Mouse (Mus musculus): ENCODE results near the gene Mmp23. TPM values are rescaled to one million over a fixed set of nuclear protein-coding genes. Genes with fewer than 3 reads are reported as not detected.
"Not testable (repeated sequence)": the region's sequence is repeated elsewhere in the genome, so short reads cannot be mapped to it uniquely, and the experiment has no call there.

The Mmp23 gene
- polyA plus RNA-seq, 1 experiment: 0.64 TPM

DNA sequence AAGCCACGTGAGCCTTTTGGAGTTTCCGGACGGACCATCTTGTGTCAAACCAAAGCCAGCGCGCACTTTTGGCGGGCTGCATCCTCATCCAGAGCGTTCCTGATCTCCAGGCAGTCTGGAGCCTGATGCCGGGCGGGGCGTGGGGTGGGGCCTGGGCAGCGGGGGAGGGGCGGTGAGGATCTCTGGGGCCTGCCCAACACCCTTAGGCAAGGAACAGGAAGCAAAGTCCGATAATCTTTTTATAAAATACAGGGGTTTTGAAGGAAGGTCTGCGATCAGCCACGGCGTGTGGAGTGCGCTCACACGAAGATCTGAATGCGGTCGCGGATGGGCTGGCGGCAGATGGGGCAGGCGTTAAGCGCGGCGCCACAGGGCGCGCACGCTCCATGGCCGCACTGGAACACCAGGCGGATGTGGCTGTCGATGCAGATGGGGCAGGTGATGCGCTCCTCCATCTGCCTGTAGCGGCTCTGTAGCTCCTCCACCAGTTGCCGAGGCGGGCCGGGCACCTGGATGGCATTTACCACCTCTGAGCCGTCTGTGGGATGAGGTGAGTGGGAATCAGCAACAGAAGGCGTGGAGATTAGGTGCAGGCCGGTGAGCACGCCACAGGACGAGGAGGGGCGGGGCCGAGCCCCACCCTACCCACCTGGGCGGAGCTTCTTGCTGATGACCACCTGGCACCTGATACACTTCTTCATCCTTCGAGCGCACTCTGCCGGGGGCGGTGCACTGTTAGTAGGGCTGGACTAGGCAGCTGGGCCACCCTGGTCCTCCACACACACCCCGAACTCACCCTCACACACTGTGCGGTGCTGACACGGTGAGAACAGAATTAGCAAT is 1.5 kb upstream of the Mmp23 start:
- Histone ChIP-seq H3K4me3 (ENCODE audit: insufficient read depth, low read length) (peak overlapping the region; percentile 50), H3K27ac (ENCODE audit: insufficient read depth, low read depth, low read length) (no peak overlapping the region), H3K4me1 (ENCODE audit: control insufficient read depth, insufficient read depth, low read length) (peaks cover 5% of the 10 kb centered on the region; the same call in 1 of the 2 replicates)
- no peak for TF ChIP-seq CTCF (IDR thresholded peaks at IDR 0.05; ENCODE audit: low read depth, low read length)
- TF ChIP-seq POLR2A (IDR thresholded peaks at IDR 0.05; ENCODE audit: borderline replicate concordance, low read depth, low read length): no peak

DNA sequence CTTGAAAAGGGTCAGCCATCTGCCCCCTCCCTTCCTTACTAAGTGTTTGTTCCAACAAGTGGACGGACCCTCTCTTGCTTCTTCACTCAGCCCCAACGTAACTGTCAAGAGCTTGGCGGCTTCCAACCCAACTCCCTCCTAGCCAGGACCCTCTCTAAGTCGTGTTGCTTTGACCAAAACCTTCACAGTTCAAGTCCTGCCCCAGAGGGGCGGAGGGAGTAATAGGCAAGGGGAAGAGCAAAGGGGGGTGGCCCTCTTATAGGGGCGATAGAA is 935 bp upstream of the Mmp23 start:
- Histone ChIP-seq H3K4me1 (ENCODE audit: control insufficient read depth, insufficient read depth, low read length) (peaks cover 5% of the 10 kb centered on the region; the same call in 1 of the 2 replicates), H3K4me3 (ENCODE audit: insufficient read depth, low read length) (peak overlapping the region; percentile 31; the same call in 1 of the 2 replicates), H3K27ac (ENCODE audit: insufficient read depth, low read depth, low read length) (no peak overlapping the region)
- TF ChIP-seq CTCF (IDR thresholded peaks at IDR 0.05; ENCODE audit: low read depth, low read length): no peak
- TF ChIP-seq POLR2A (IDR thresholded peaks at IDR 0.05; ENCODE audit: borderline replicate concordance, low read depth, low read length): no peak

GRCm38 (mm10) chr4:155653451-155654182 is 433 bp upstream of the Mmp23 start:
- TF ChIP-seq POLR2A (IDR thresholded peaks at IDR 0.05; ENCODE audit: borderline replicate concordance, low read depth, low read length) (no peak), CTCF (IDR thresholded peaks at IDR 0.05; ENCODE audit: low read depth, low read length) (no peak)
- Histone ChIP-seq H3K4me1 (ENCODE audit: control insufficient read depth, insufficient read depth, low read length) (peaks cover 5% of the 10 kb centered on the region; the same call in 1 of the 2 replicates), H3K4me3 (ENCODE audit: insufficient read depth, low read length) (peak overlapping the region; percentile 31), H3K27ac (ENCODE audit: insufficient read depth, low read depth, low read length) (no peak overlapping the region)

DNA sequence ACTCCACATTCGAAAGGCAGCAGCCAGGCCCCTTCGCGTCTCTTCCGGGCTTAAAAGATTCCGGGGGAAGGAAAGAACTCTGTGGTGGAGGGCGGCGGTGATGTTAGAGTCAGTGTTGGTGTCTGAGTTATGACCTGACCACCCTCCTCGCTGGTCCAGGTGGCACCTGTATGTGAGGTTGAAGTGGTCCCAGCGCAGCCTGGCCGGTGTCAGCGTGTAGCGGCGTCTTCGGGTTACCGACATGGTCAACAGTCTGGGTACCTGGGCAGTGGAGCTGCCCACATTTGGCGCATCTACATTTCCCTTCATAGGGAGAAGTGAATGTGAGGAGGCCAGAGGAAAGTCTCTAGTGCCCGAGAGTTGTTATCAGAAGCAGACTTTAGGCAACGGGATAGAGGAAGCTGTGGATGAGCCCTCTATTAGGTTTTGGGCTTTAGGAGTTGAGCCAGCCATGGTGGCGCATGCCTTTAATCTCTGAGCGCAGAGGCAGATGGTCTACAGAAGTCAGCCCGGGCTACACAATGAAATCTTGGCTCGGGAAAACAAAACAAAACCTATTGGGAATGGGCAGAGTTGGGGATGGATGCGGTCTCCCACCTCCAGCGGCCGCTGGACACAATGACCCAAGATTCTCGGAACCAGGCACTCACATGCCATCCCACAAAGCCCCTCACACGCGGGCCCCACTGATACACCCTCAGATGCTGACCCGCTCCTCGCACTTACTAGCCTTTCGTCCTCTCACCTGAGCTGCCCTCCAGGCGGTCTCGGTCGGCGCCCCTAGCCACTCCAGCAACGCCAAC is 700 bp downstream of the Mmp23 start:
- TF ChIP-seq CTCF (IDR thresholded peaks at IDR 0.05; ENCODE audit: low read depth, low read length): no peak
- no peak overlapping the region for H3K4me3 ChIP-seq (ENCODE audit: insufficient read depth, low read length)
- H3K27ac ChIP-seq (ENCODE audit: insufficient read depth, low read depth, low read length): no peak overlapping the region
- H3K4me1 ChIP-seq (ENCODE audit: control insufficient read depth, insufficient read depth, low read length): peaks cover 5% of the 10 kb centered on the region; the same call in 1 of the 2 replicates

GRCm38 (mm10) chr4:155651553-155652269 is 1.5 kb downstream of the Mmp23 start:
- Histone ChIP-seq H3K4me1 (ENCODE audit: control insufficient read depth, insufficient read depth, low read length) (peaks cover 5% of the 10 kb centered on the region; the same call in 1 of the 2 replicates), H3K27ac (ENCODE audit: insufficient read depth, low read depth, low read length) (no peak overlapping the region), H3K4me3 (ENCODE audit: insufficient read depth, low read length) (no peak overlapping the region)
- TF ChIP-seq CTCF (IDR thresholded peaks at IDR 0.05; ENCODE audit: low read depth, low read length) (no peak), POLR2A (IDR thresholded peaks at IDR 0.05; ENCODE audit: borderline replicate concordance, low read depth, low read length) (no peak)

DNA sequence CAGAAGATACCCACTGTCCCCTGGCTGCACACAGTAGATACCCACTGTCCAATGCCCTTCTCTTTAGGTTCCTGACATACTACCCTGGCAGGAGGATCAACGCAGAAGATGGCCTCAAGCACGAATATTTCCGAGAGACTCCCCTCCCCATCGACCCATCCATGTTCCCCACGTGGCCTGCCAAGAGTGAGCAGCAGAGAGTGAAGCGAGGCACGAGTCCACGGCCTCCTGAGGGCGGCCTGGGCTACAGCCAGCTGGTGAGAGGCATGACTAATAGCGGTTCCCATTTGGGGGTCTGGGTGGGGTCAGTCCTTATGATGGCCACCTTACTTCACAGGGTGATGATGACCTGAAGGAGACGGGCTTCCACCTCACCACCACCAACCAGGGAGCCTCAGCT is 3.8 kb downstream of the Mmp23 start:
- TF ChIP-seq POLR2A (IDR thresholded peaks at IDR 0.05; ENCODE audit: borderline replicate concordance, low read depth, low read length) (no peak), CTCF (IDR thresholded peaks at IDR 0.05; ENCODE audit: low read depth, low read length) (no peak)
- Histone ChIP-seq H3K4me3 (ENCODE audit: insufficient read depth, low read length) (no peak overlapping the region), H3K4me1 (ENCODE audit: control insufficient read depth, insufficient read depth, low read length) (0 out of 2 replicates have a peak, but pooled peaks cover 3% of the 10 kb centered on the region), H3K27ac (ENCODE audit: insufficient read depth, low read depth, low read length) (no peak overlapping the region)

DNA sequence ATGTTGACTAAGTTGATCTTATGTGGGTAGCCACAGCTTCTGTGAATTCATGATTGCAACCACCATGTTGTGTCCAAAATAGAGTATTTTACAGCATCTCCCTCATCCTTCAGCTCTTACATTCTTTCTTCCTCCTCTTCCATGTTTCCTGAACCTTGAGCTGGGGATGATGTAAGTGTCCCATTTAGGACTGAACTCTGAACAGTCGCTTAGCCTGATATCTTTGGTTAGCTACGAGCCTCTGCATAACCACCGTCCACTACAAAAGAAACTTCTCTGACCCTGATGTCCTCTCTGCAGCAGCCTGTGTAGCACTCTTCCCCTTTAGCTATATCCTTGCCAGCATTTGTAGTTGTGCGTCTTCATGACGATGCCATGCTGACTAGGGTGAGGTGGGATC is 7.5 kb downstream of the Mmp23 start:
- no peak overlapping the region for H3K4me3 ChIP-seq (ENCODE audit: insufficient read depth, low read length)
- TF ChIP-seq POLR2A (IDR thresholded peaks at IDR 0.05; ENCODE audit: borderline replicate concordance, low read depth, low read length) (no peak), CTCF (IDR thresholded peaks at IDR 0.05; ENCODE audit: low read depth, low read length) (no peak)
- H3K4me1 ChIP-seq (ENCODE audit: control insufficient read depth, insufficient read depth, low read length): no peaks in the 10 kb centered on the region
- H3K27ac ChIP-seq (ENCODE audit: insufficient read depth, low read depth, low read length): no peak overlapping the region

DNA sequence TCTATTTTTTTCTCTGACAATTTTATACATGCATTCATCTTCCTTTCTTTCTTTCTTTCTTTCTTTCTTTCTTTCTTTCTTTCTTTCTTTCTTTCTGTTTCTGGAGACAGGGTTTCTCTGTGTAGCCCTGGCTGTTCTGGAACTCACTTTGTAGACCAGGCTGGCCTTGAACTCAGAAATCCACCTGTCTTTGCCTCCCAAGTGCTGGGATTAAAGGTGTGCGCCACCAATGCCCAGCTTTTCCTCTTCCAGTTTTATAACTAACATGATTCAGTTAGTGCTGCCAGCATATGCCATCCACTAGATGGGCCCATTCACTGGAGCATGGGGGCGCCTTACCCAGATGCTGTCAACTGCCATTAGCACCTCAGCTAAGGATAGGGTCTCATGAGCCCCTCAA is 7.9 kb downstream of the Mmp23 start, which contains the start of gene Gm10563:
Gene Gm10563, minus strand, starts transcription at position 101 of the 400 bp plus-strand sequence.
- H3K4me3 ChIP-seq (ENCODE audit: insufficient read depth, low read length); H3K27ac ChIP-seq (ENCODE audit: insufficient read depth, low read depth, low read length); H3K4me1 ChIP-seq (ENCODE audit: control insufficient read depth, insufficient read depth, low read length): not testable (repeated sequence)

DNA sequence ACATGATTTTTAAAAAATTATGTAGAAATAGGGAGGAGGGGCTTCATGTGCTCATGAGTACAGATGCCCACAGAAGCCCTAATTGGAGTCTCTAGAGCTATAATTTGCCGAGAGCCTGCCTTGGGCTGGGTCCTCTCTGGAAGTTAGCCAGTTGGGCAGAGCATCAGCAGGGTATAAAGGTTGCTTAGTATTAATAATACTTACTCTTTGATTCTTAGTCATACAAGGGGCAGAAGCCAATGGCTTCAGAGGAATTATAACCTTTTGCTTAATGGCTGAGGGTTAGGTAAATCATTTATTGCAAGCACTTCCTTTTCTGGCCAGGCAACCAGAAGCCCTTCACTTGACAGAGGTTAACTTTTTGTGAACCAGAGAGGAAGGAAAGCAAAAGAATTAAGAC is 9.7 kb downstream of the Mmp23 start:
- TF ChIP-seq CTCF (IDR thresholded peaks at IDR 0.05; ENCODE audit: low read depth, low read length): no peak
- no peak for TF ChIP-seq POLR2A (IDR thresholded peaks at IDR 0.05; ENCODE audit: borderline replicate concordance, low read depth, low read length)
- Histone ChIP-seq H3K27ac (ENCODE audit: insufficient read depth, low read depth, low read length) (no peak overlapping the region), H3K4me3 (ENCODE audit: insufficient read depth, low read length) (no peak overlapping the region), H3K4me1 (ENCODE audit: control insufficient read depth, insufficient read depth, low read length) (no peaks in the 10 kb centered on the region)

All from bone marrow macrophage, adult 2 months (primary cell).